Mouse (Mus musculus) testis, adult 2 months (tissue): ENCODE results near the gene Rnf220.

Experiments used
- CTCF ChIP-seq: fragments of 200-500 bp; IDR thresholded peaks from 2 replicates; pipeline ENCODE4 v1.5.1; 2012; ENCODE audit warnings: low read depth, mild to moderate bottlenecking, inconsistent platforms, low read length, moderate library complexity; ENCODE audit not compliant: control insufficient read depth, insufficient read depth, insufficient replicate concordance
- POLR2A ChIP-seq: fragments of 200-500 bp; IDR thresholded peaks from 2 replicates; pipeline ENCODE4 v1.6.1; 2012; ENCODE audit warnings: low read depth, mild to moderate bottlenecking, inconsistent platforms, low read length, moderate library complexity; ENCODE audit not compliant: control insufficient read depth

DNA sequence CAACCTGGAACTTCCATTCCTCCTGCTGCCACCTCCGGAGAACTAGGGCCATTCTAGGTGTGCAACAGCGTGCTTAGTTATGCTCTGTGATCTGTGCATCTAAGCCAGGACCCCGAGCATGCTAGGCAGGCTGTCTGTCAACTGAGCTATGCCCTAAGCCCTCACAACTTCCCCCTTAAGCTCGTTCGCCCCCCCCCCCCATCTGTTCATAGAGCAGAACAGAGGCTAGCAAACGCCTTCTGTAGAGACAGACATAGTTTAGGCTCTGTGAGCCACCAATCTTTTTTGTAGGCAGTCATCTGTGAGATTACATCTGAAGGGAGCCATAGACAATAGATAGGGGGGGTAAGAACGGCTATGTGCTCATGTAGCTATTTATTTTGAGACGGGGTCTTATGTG lies 233.9 kb downstream of the Rnf220 start:
- no peak for TF ChIP-seq CTCF
- TF ChIP-seq POLR2A: no peak
